Mouse (Mus musculus) forebrain, postnatal 0 days (tissue): ENCODE measurements around the gene Gm17542. TPM values are rescaled to one million over a fixed set of nuclear protein-coding genes. Genes with fewer than 3 reads are reported as not detected.
A peak's percentile ranks its signal among the peaks of the same experiment; 100 is the strongest.

Source experiments
- ATAC-seq: fragments of 200-750 bp; cut with Nextera tagmentation; 2 replicates; pipeline ENCODE4 v1.8.0; 2017; ENCODE audit warnings: mild to moderate bottlenecking, moderate library complexity
- DNase-seq: peaks from one replicate; pipeline ENCODE4 v3.0.0-alpha.2; 2015
- H3K27ac ChIP-seq: fragments of 300-500 bp; sonication (generic); 2 replicates; pipeline ENCODE4 v1.5.1; 2014; ENCODE audit warnings: low read depth, mild to moderate bottlenecking, antibody characterized with exemption, low read length, moderate library complexity, mixed read lengths
- H3K27me3 ChIP-seq: fragments of 300-500 bp; sonication (generic); 2 replicates; pipeline ENCODE4 v1.6.1; 2014; ENCODE audit warnings: mild to moderate bottlenecking, low read length, mixed read lengths; ENCODE audit not compliant: insufficient read depth
- H3K36me3 ChIP-seq: fragments of 300-500 bp; sonication (generic); 2 replicates; pipeline ENCODE4 v1.6.1; 2014; ENCODE audit warnings: mild to moderate bottlenecking, moderate library complexity; ENCODE audit not compliant: insufficient read depth
- H3K4me1 ChIP-seq: fragments of 300-500 bp; sonication (generic); 2 replicates; pipeline ENCODE4 v1.6.1; 2014; ENCODE audit warnings: antibody characterized with exemption; ENCODE audit not compliant: insufficient read depth
- H3K4me2 ChIP-seq: fragments of 300-500 bp; sonication (generic); 2 replicates; pipeline ENCODE4 v1.6.1; 2014; ENCODE audit warnings: low read depth, mild to moderate bottlenecking, moderate library complexity
- H3K4me3 ChIP-seq: fragments of 300-500 bp; sonication (generic); 2 replicates; pipeline ENCODE4 v1.5.1; 2014; ENCODE audit warnings: low read depth, low read length, mixed read lengths
- H3K9ac ChIP-seq: fragments of 300-500 bp; sonication (generic); 2 replicates; pipeline ENCODE4 v1.6.1; 2014; ENCODE audit warnings: mild to moderate bottlenecking
- H3K9me3 ChIP-seq: fragments of 300-500 bp; sonication (generic); 2 replicates; pipeline ENCODE4 v1.6.1; 2016; ENCODE audit warnings: low read length
- CTCF ChIP-seq: sonication (generic); IDR thresholded peaks from 2 replicates; pipeline ENCODE4 v1.5.1; 2016; ENCODE audit warnings: antibody characterized with exemption, control low read depth, low read depth
- WGBS: fragments of 180-500 bp; shearing (Covaris S2); extraction: QIAGEN DNeasy Blood & Tissue Kit; methylation state at CpG from one replicate; pipeline ENCODE4 v1.1.7; 2014; 5-methylcytosine and 5-hydroxymethylcytosine counted together
- polyA plus RNA-seq: library from polyadenylated mRNA; unstranded; fragments of >200 nt; fragmentation: Nextera tagmentation; extraction: Ambion mirVana; gene quantifications from 2 replicates; pipeline ENCODE4 v1.2.1, GENCODE M21; 2015
- total RNA-seq: library from RNA; depleted of rRNA; stranded (reverse); fragments of >200 nt; gene quantifications from 2 replicates; pipeline ENCODE4 v1.2.3, GENCODE M21; 2014; rRNA removed

Gm17542 gene
- total and polyA plus RNA-seq, 2 experiments from 2014 or later = not detected

DNA sequence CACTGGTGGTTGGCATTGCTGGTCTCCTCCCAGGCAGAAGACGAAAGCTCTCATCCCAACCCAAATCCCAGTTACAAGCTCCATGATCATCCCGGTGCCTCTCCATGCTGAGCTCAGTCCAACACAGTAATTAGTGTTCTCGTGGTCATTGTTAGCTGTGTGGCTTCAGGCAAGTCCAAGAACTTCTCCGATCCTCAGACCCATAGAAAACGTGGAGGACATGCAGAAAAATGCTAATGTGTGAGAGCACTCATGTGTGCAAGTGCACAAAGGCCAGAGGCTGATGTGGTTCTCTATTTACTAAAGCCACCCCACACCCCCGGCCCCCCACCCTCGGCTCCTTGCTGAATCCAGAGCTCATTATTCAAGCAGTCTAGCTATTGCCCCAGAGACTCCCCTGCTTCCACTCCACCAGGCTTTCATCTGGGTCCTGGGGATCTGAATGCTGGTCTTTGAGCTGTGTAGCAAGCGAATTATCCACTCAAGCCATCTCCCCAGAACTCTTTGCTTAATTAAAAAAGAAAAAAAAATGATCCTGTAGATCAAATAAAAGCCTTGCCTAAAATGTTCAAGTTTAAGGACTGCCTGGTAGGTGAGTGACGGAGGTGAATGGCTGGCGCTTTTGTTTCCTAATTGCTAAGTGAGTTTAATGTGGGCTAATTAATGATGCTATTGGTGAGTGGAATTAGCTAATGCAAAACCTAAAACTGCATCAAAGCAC lies 45.3 kb downstream of the Gm17542 start:
- H3K27ac ChIP-seq = no peak overlapping the region
- H3K4me3 ChIP-seq = no peak overlapping the region
- WGBS = 15% methylated on average over 10 of the region's 10 CpGs
- no peaks in the 10 kb centered on the region for H3K9me3 ChIP-seq
- peaks cover 4% of the 10 kb centered on the region; the same call in 1 of the 2 replicates for H3K4me1 ChIP-seq
- H3K4me2 ChIP-seq = no peak overlapping the region
- no peak overlapping the region for H3K9ac ChIP-seq
- ATAC-seq = peak; percentile 69
- no peak for TF ChIP-seq CTCF
- no peaks in the 10 kb centered on the region for H3K36me3 ChIP-seq
- no peak for DNase-seq
- H3K27me3 ChIP-seq = no peaks in the 10 kb centered on the region

DNA sequence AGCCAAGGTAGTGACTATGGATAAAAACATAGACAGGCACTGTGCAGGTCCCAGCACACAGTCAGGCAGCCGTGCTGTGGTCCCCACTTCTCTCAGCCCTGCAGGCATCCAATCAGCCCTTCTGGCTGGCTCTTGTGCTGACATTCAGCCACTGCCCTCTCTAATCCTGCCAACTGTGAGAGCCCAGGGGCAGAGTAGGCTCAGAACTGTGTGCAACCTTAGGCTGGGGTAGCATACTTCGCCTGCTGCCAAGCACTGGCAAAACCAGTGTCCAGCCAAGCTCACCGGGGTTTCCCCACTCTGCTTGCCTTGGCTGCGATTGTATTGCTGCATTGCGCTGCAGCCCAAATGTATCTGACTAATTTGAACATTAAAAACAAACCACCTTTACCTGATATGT lies 54.1 kb downstream of the Gm17542 start:
- H3K4me1 ChIP-seq = no peaks in the 10 kb centered on the region
- DNase-seq (no peak), ATAC-seq (peak; percentile 88)
- no peaks in the 10 kb centered on the region for H3K36me3 ChIP-seq
- TF ChIP-seq CTCF = no peak
- 61% methylated on average over 5 of the region's 5 CpGs for WGBS
- H3K9ac ChIP-seq = no peak overlapping the region
- no peaks in the 10 kb centered on the region for H3K9me3 ChIP-seq
- no peak overlapping the region for H3K27ac ChIP-seq
- 0 out of 2 replicates have a peak, but pooled peaks cover 6% of the 10 kb centered on the region for H3K27me3 ChIP-seq
- no peak overlapping the region for H3K4me2 ChIP-seq
- no peak overlapping the region for H3K4me3 ChIP-seq

Other genes starting within 250 kb of the Gm17542 start
- gene Ccdc138, start 220.3 kb downstream of the Gm17542 start, total RNA-seq = 7.8 and 7.9 TPM in 2 replicates
- gene Ccdc138, start 220.3 kb downstream of the Gm17542 start, polyA plus RNA-seq = 4.9 and 9.4 TPM in 2 replicates
- gene Edar, start 42.6 kb downstream of the Gm17542 start, total RNA-seq = 0.54 and 0.90 TPM in 2 replicates
- 0.38 and 0.40 TPM in 2 replicates for gene Edar, start 42.6 kb downstream of the Gm17542 start, polyA plus RNA-seq
- 35.5 and 38.1 TPM in 2 replicates for gene Sh3rf3, start 95.1 kb upstream of the Gm17542 start, total RNA-seq
- gene Sh3rf3, start 95.1 kb upstream of the Gm17542 start, polyA plus RNA-seq = 6.6 and 10.1 TPM in 2 replicates